Mouse (Mus musculus) spleen, postnatal 4 days (tissue): ENCODE measurements around the gene Enpp6.
"Not testable (repeated sequence)": the region's sequence is repeated elsewhere in the genome, so short reads cannot be mapped to it uniquely, and the experiment has no call there.

ENCODE experiments used
- DNase-seq, 2 experiments: peaks; one replicate each; pipeline ENCODE4 v3.0.0; 2022; ENCODE audit warnings: low spot score in 2 of 2

Gene Enpp6

DNA sequence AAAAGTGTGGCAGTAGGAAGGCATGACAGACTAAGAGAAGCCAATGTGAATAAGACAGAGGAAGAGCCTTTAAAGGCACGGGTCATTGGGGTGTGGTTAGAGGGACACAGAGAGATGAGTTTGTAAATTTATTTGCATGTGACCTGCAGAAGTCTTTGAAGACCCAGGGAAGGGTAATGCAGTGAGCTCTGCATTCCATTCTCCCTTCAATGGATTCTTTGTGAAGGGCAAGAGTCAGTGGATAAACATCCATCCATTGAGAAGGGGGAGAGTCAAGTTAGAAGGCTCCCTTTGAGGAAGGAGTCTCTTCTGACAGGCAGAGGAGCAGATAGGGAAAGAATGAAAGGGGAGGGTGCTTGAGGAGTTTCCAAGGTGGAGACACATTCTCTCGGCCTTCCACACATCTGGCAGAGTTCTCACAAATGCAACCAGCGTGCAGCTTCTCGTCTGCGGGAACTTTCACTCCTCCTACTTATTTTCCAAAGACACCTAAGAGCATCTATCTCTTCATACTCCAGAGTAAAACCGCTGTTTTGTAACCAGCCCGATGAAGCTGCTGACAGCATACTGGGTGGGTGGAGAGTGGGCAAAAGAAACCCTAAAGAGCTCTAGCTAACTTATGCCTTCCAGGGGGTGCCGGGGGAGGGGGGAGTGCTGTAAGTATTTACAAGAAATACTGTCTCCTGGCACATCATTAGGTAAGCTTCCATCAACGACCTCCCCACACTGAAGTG, 9.4 kb downstream of the Enpp6 start:
- no peak for DNase-seq

GRCm38 (mm10) chr8:47005676-47006075, 19.0 kb downstream of the Enpp6 start:
- DNase-seq, result no peak

DNA sequence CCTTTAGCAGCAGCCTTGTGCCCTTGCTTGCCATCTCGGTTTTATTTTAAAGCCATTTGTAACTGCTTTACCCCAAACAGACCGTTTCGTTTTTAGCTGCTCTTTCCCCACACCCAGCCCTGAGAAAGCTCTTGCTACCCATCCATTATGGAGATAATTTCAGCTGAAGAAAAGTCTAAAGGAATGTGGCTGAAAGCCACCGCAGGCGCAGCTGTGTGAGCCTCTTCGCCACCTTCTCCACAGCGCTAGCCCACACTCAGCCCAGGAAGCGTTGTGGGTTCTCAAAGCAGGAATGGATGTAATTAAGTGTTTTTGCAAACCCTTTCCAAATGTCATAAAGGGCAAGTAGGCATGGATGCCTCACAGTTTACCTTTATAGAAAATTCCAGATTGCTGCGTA, 20.1 kb downstream of the Enpp6 start:
- DNase-seq, result no peak

DNA sequence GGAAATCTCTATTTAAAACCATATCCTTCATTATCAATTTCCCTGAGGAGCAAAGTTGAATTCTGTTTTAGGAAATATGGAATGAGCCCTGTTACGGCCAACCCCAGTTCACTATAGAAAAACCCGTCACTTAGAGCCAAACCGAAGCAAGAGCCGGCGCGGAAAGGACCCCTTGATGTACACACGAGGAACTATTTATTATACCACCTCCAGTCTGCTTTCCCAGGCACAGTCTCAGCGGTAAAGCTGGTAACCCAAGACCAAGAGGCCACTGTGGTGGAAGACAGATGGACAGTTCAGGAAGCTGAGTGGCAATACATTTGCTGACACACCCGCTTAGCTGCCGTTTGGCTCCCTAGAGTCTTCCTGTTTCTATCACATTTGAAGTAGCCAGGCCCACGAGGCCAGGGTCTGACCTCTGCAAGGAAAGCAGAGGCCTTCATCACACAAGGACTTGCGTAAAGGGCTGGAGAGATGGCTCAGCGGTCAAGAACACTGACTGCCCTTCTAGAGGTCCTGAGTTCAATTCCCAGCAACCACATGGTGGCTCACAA, 21.6 kb downstream of the Enpp6 start:
- no peak for DNase-seq

GRCm38 (mm10) chr8:47016268-47016946, 29.7 kb downstream of the Enpp6 start:
- DNase-seq, result peak in 1 of 2 experiments; percentile 39

DNA sequence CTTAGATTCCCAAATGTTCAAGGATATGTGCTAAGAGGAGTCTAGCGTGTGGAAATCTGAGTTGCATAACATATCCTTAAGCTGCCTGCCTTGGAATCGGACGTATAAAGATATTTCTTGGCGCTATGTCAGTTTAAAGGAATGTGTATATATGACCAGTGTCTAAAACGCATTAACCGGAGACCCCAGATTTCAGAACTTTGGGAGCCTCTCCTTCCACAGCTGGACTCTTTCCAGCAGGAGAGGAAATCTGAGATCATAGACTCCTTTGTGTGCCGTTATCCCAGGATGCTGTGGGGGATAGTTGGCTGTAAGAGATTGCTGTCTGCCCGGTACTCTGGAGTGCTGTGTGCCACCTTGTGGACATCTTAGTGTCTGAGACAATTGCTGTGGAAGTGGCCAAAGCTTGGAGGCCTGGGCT, 34.5 kb downstream of the Enpp6 start:
- DNase-seq, result no peak

DNA sequence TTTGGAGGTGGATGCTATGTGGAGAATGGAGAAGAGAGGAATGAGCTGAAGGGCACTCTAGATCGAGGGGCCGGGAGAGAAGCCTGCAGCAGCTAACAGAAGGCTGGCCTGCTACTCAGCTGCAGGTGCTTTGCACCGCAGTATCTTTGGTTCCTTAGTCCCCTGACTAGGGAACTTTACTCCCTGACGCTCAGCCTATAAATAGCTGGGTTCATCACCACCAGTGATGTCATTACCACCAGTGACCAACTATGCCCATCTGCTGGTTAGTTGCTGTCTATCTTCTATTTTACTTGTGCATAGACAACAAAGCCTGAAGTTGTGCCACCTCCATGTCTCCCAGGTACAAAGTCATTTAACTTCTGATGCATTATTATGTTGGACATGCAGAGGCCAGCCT, 37.9 kb downstream of the Enpp6 start:
- no peak for DNase-seq

- no peak for DNase-seq
These were observed 40.3 kb downstream of the Enpp6 start for GRCm38 (mm10) chr8:47026841-47027490.

DNA sequence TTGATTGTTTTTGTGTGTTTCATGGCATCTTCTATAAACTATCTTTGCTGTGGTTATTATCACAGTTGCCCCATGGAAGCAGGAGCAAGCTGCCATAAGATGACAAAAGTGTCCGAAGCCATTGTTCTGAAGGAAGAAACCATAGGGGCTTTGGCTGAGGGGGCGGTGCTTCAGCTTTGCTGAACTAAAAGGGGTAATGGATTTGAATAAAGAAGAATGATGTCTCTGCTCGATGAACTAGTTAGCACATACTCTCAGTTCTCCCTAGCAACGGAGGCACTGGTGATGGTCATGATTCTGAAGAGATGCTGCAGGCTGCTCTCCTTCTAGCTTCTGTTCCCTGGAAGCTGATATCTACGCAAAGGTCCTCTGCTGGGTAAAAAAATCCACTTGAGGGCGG, 41.8 kb downstream of the Enpp6 start:
- DNase-seq, result no peak

DNA sequence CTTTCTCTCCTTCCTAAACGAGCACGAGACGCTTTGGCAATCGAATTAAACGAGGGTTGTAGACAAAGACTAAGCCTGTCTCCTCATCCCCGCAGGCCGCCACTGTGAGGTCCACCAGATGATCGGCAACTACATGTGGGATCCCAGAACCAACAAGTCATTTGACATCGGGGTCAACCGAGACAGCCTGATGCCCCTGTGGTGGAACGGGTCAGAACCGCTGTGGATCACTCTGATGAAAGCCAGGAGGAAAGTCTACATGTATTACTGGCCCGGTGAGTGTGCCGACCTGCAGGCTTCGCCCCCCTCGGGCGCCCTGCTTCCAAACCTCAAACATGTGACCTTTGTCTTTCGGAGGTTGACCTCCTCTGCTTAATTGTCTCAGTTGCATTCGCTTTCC, 43.6 kb downstream of the Enpp6 start:
- no peak for DNase-seq

DNA sequence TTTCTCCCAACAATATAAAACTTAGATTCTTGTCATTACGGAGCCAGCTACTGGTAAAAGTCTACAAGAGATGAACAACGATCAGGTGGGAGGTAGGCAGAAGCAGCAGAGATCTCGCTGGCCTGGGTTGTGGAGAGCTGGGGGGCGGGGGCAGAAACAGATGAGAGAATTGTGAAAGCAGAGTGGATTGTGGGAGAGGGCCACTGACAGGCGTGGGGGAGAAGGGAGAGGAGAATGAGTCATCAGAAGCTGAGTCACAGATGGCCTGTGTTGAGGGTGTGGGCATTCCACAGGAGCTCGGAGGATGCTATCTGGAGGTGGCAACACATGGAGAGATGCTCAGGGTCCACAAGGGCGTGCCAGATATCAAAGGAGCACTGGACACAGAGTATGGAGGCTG, 45.4 kb downstream of the Enpp6 start:
- DNase-seq, result no peak

DNA sequence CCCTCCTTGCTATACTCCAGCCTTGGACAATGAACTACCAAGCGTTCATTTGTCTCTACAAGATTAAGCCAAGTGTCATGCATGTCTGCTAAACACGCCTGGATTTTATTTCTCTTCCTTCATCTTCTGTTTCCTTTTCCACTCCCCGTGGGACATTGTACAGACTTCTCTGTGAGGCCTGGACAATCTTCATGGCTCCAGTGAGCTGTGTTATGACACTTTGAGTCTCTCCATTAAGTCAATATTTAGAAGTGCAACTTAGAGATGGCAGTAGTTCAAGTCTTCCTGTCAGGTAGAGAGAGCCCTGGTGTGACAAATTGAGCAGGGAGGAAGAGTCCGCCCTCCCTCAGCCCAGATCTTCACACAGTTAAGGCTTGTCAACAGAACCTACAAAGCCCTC, 47.3 kb downstream of the Enpp6 start:
- no peak for DNase-seq

- no peak for DNase-seq
These were observed 49.8 kb downstream of the Enpp6 start for GRCm38 (mm10) chr8:47036501-47036900.

GRCm38 (mm10) chr8:47037405-47037804, 50.7 kb downstream of the Enpp6 start:
- DNase-seq, result no peak

- DNase-seq, result not testable (repeated sequence)
These were observed 53.5 kb downstream of the Enpp6 start for GRCm38 (mm10) chr8:47040215-47040614.

- no peak for DNase-seq
These were observed 59.7 kb downstream of the Enpp6 start for GRCm38 (mm10) chr8:47046340-47046739.

GRCm38 (mm10) chr8:47047146-47047545, 60.5 kb downstream of the Enpp6 start:
- no peak for DNase-seq

DNA sequence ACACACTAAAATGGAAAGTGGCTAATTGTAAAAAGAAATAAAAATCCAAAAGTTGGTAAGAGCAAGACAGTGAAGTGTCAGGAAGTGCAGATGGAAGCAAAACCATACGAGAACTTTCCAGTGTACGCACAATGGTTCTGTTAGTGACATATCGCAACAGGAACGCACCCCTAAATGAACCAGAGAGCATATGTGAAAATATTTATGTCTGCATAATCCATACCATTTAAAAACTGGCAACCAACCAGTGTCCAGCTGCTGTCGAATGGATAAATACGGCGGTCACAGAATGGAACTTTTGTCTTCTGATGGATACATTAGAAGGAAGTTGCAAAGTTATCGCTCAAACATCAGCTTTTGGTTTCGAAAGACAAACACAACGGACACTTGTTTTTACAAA, 61.9 kb downstream of the Enpp6 start:
- no peak for DNase-seq

GRCm38 (mm10) chr8:47052643-47053042, 66.0 kb downstream of the Enpp6 start:
- DNase-seq, result no peak

DNA sequence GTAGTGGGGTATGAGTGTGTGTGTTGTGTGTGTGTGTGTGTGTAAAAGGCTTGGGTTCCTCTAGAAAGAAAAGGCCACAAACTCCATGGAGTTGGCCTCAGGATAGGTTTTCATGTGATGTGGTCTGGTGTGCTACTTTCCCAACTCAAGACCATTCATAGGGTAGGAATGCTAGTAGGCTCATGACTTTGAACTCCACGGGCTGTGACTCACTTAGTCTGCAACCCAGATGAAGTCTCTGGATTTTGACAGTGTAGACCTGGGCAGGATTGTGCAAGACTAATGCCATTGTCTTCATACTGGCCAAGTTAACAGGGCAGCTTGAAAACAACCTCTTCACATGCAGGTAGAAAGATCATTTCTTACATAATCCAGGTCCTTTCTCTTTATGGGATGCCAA, 69.4 kb downstream of the Enpp6 start:
- DNase-seq, result no peak

DNA sequence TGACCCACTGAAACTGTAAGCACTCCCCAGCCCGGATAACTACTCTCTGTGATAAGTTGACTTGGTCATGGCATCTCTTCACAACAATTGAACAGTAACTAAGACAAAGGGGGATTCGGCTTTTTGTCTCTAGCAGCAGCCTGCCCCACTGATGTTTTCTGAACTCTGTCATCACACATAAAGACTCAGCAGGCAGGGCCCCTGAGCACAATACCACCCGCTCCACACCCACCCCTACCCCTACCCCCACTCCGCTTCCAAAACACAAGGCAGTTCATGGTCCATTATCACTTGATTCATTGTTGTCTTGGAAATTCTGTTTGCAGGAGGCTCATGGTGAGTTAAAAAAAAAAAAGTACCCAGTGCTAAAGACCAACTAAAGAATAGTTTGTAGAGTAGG, 71.8 kb downstream of the Enpp6 start:
- DNase-seq, result no peak

DNA sequence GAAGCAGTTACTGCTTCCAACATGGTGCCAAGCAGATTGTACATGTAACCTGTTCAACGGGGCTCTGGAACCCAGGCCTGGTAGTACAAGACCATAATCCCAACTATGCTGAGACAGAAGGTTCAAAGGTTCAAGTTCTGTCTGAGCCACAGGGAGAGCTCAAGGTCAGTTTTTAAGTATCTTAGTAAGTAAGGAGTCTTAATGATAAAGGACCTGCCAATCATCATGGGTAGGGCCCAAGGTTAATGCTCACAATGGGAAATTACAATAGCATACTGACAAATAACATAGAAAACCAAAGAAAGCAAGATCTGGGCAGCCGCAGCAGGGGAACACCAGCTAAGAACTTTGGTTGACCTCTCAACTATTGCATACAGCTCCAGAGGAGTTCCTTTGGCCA, 72.3 kb downstream of the Enpp6 start:
- DNase-seq, result no peak
